Mouse (Mus musculus) telencephalon, adult 2 months (tissue): ENCODE data around the gene Plxnb1.
"Not testable (repeated sequence)": the region's sequence is repeated elsewhere in the genome, so short reads cannot be mapped to it uniquely, and the experiment has no call there.

Source experiments
- DNase-seq: peaks from one replicate; pipeline ENCODE4 v3.0.0-alpha.2; 2011; ENCODE audit warnings: low read depth, low spot score

Plxnb1 gene

GRCm38 (mm10) chr9:109130076-109130475, 34.9 kb downstream of the Plxnb1 start:
- no peak for DNase-seq

- DNase-seq = not testable (repeated sequence)
These were observed 45.2 kb downstream of the Plxnb1 start for GRCm38 (mm10) chr9:109140414-109140813.

GRCm38 (mm10) chr9:109161941-109162340, 66.8 kb downstream of the Plxnb1 start, which contains the start of gene Fbxw21:
TSS of gene Fbxw21 (minus strand) at chr9:109162041.
- no peak for DNase-seq

GRCm38 (mm10) chr9:109167316-109167715, 72.1 kb downstream of the Plxnb1 start:
- DNase-seq = no peak
